Mouse (Mus musculus) liver, postnatal 0 days (tissue): ENCODE data around the gene Map2k7.

Experiments used
- CTCF ChIP-seq: sonication (generic); IDR thresholded peaks from 2 replicates; pipeline ENCODE4 v1.5.1; 2016; ENCODE audit warnings: antibody characterized with exemption, low read depth
- EP300 ChIP-seq: IDR thresholded peaks from 2 replicates; pipeline ENCODE4 v1.6.1; 2016; ENCODE audit warnings: antibody characterized with exemption, low read depth, mild to moderate bottlenecking

GRCm38 (mm10) chr8:4252934-4253841, 14.6 kb downstream of the Map2k7 start, which contains the start of gene Snapc2:
- TF ChIP-seq CTCF (no peak), EP300 (no peak; the same call in 1 of the 2 replicates)
